Mouse (Mus musculus): ENCODE measurements at regions not wholly inside any gene's neighbourhood (a gene's known extent, or its start where the extent isn't known, plus 50 kb on each side); places are given as distances from the start of the nearest gene placed in this dataset.

- DNase-seq (ENCODE audit: low spot score) = no peak
Measured at GRCm38 (mm10) chr16:51675988-51676387, 355.0 kb upstream of the Cblb start.

GRCm38 (mm10) chr16:51690861-51691260 lies 340.2 kb upstream of the Cblb start:
- DNase-seq (ENCODE audit: low spot score) = peak; percentile 14

- no peak for DNase-seq (ENCODE audit: low spot score)
Measured at GRCm38 (mm10) chr16:51705026-51705425, 326.0 kb upstream of the Cblb start.

- no peak for DNase-seq (ENCODE audit: low spot score)
Measured at GRCm38 (mm10) chr16:51718695-51719094, 312.3 kb upstream of the Cblb start.

- DNase-seq (ENCODE audit: low spot score) = no peak
Measured at GRCm38 (mm10) chr16:51719637-51720036, 311.4 kb upstream of the Cblb start.

GRCm38 (mm10) chr16:51722682-51723081 lies 308.3 kb upstream of the Cblb start:
- DNase-seq (ENCODE audit: low spot score) = no peak

GRCm38 (mm10) chr16:51741875-51742274 lies 289.1 kb upstream of the Cblb start:
- DNase-seq (ENCODE audit: low spot score) = no peak

- DNase-seq (ENCODE audit: low spot score) = no peak
Measured at GRCm38 (mm10) chr16:51751878-51752277, 279.1 kb upstream of the Cblb start.

- DNase-seq (ENCODE audit: low spot score) = no peak
Measured at GRCm38 (mm10) chr16:51758361-51759227, 272.4 kb upstream of the Cblb start.

GRCm38 (mm10) chr16:51759228-51759647 lies 271.8 kb upstream of the Cblb start:
- DNase-seq (ENCODE audit: low spot score) = no peak

- no peak for DNase-seq (ENCODE audit: low spot score)
Measured at GRCm38 (mm10) chr16:51767556-51767955, 263.5 kb upstream of the Cblb start.

GRCm38 (mm10) chr16:51778920-51779319 lies 252.1 kb upstream of the Cblb start:
- no peak for DNase-seq (ENCODE audit: low spot score)

- DNase-seq (ENCODE audit: low spot score) = no peak
Measured at GRCm38 (mm10) chr16:51795003-51795402, 236.0 kb upstream of the Cblb start.

- no peak for DNase-seq (ENCODE audit: low spot score)
Measured at GRCm38 (mm10) chr16:51807323-51807722, 223.7 kb upstream of the Cblb start.

- no peak for DNase-seq (ENCODE audit: low spot score)
Measured at GRCm38 (mm10) chr16:51809120-51809519, 221.9 kb upstream of the Cblb start.

- no peak for DNase-seq (ENCODE audit: low spot score)
Measured at GRCm38 (mm10) chr16:51811073-51811472, 220.0 kb upstream of the Cblb start.

- no peak for DNase-seq (ENCODE audit: low spot score)
Measured at GRCm38 (mm10) chr16:51842770-51843169, 188.3 kb upstream of the Cblb start.

GRCm38 (mm10) chr16:51845539-51845938 lies 185.5 kb upstream of the Cblb start:
- DNase-seq (ENCODE audit: low spot score) = no peak

GRCm38 (mm10) chr16:51880711-51881110 lies 150.3 kb upstream of the Cblb start:
- DNase-seq (ENCODE audit: low spot score) = no peak

- DNase-seq (ENCODE audit: low spot score) = no peak
Measured at GRCm38 (mm10) chr16:51881127-51881526, 149.9 kb upstream of the Cblb start.

- DNase-seq (ENCODE audit: low spot score) = no peak
Measured at GRCm38 (mm10) chr16:51883813-51884212, 147.2 kb upstream of the Cblb start.

- no peak for DNase-seq (ENCODE audit: low spot score)
Measured at GRCm38 (mm10) chr16:51887496-51887895, 143.5 kb upstream of the Cblb start.

GRCm38 (mm10) chr16:51905588-51905987 lies 125.4 kb upstream of the Cblb start:
- no peak for DNase-seq (ENCODE audit: low spot score)

- DNase-seq (ENCODE audit: low spot score) = no peak
Measured at GRCm38 (mm10) chr16:51906686-51907085, 124.3 kb upstream of the Cblb start.

Data from lung, postnatal 25 days (tissue).